Mouse (Mus musculus): ENCODE measurements around the gene Usp53. TPM values are rescaled to one million over a fixed set of nuclear protein-coding genes. Genes with fewer than 3 reads are reported as not detected.

Gene Usp53
- total RNA-seq (2015) (4.8 and 6.0 TPM in 2 replicates), total RNA-seq (2017) (5.6 and 8.4 TPM in 2 replicates)

GRCm38 (mm10) chr3:122984249-122985182 lies at the start of gene Usp53:
Usp53 (minus strand) TSS chr3:122984510.
- ATAC-seq (ENCODE audit: poor library complexity, severe bottlenecking), result peak; percentile 85

GRCm38 (mm10) chr3:123033804-123034203 lies 49.5 kb upstream of the Usp53 start:
- no peak for ATAC-seq (ENCODE audit: poor library complexity, severe bottlenecking)

- no peak for ATAC-seq (ENCODE audit: poor library complexity, severe bottlenecking)
These were observed 41.3 kb upstream of the Usp53 start for GRCm38 (mm10) chr3:123025634-123026033.

- ATAC-seq (ENCODE audit: poor library complexity, severe bottlenecking), result no peak
These were observed 40.4 kb upstream of the Usp53 start for GRCm38 (mm10) chr3:123024496-123025234.

GRCm38 (mm10) chr3:123018792-123019191 lies 34.5 kb upstream of the Usp53 start:
- no peak for ATAC-seq (ENCODE audit: poor library complexity, severe bottlenecking)

- ATAC-seq (ENCODE audit: poor library complexity, severe bottlenecking), result no peak
These were observed 29.2 kb upstream of the Usp53 start for GRCm38 (mm10) chr3:123013476-123013875.

GRCm38 (mm10) chr3:123009417-123009816 lies 25.1 kb upstream of the Usp53 start:
- ATAC-seq (ENCODE audit: poor library complexity, severe bottlenecking), result no peak

GRCm38 (mm10) chr3:123007386-123007785 lies 23.1 kb upstream of the Usp53 start:
- ATAC-seq (ENCODE audit: poor library complexity, severe bottlenecking), result no peak

- ATAC-seq (ENCODE audit: poor library complexity, severe bottlenecking), result no peak
These were observed 16.7 kb upstream of the Usp53 start for GRCm38 (mm10) chr3:123001053-123001452.

GRCm38 (mm10) chr3:122998511-122998910 lies 14.2 kb upstream of the Usp53 start:
- no peak for ATAC-seq (ENCODE audit: poor library complexity, severe bottlenecking)

GRCm38 (mm10) chr3:122996968-122997367 lies 12.7 kb upstream of the Usp53 start:
- ATAC-seq (ENCODE audit: poor library complexity, severe bottlenecking), result no peak

GRCm38 (mm10) chr3:122986906-122987305 lies 2.6 kb upstream of the Usp53 start:
- ATAC-seq (ENCODE audit: poor library complexity, severe bottlenecking), result no peak

GRCm38 (mm10) chr3:122986386-122986785 lies 2.1 kb upstream of the Usp53 start:
- ATAC-seq (ENCODE audit: poor library complexity, severe bottlenecking), result no peak

- no peak for ATAC-seq (ENCODE audit: poor library complexity, severe bottlenecking)
These were observed 1.1 kb upstream of the Usp53 start for GRCm38 (mm10) chr3:122985183-122985944.

- peak; percentile 56 for ATAC-seq (ENCODE audit: poor library complexity, severe bottlenecking)
These were observed 461 bp downstream of the Usp53 start for GRCm38 (mm10) chr3:122983849-122984248.

GRCm38 (mm10) chr3:122975964-122976363 lies 8.3 kb downstream of the Usp53 start:
- no peak for ATAC-seq (ENCODE audit: poor library complexity, severe bottlenecking)

GRCm38 (mm10) chr3:122975363-122975762 lies 8.9 kb downstream of the Usp53 start:
- no peak for ATAC-seq (ENCODE audit: poor library complexity, severe bottlenecking)

GRCm38 (mm10) chr3:122974833-122975232 lies 9.5 kb downstream of the Usp53 start:
- ATAC-seq (ENCODE audit: poor library complexity, severe bottlenecking), result 0 out of 2 replicates have a peak, but pooled peaks have one; percentile 9

GRCm38 (mm10) chr3:122972126-122972822 lies 12.0 kb downstream of the Usp53 start:
- ATAC-seq (ENCODE audit: poor library complexity, severe bottlenecking), result peak; percentile 86

GRCm38 (mm10) chr3:122968391-122968790 lies 15.9 kb downstream of the Usp53 start:
- no peak for ATAC-seq (ENCODE audit: poor library complexity, severe bottlenecking)

Data from megakaryocyte, adult 5-6 weeks (primary cell).